Mouse (Mus musculus) heart, embryonic 12.5 days (tissue): ENCODE measurements around the gene Gpr162. TPM values are rescaled to one million over a fixed set of nuclear protein-coding genes. Genes with fewer than 3 reads are reported as not detected.

Source experiments
- ATAC-seq: fragments of 200-750 bp; cut with Nextera tagmentation; 2 replicates; pipeline ENCODE4 v1.8.0; 2017; ENCODE audit warnings: moderate TSS enrichment, moderate library complexity; ENCODE audit not compliant: insufficient number of reproducible peaks, low FRiP score
- H3K27ac ChIP-seq: fragments of 300-500 bp; sonication (generic); 2 replicates; pipeline ENCODE4 v1.5.1; 2016; ENCODE audit warnings: mild to moderate bottlenecking, moderate library complexity; ENCODE audit not compliant: poor library complexity, severe bottlenecking
- H3K27me3 ChIP-seq: fragments of 300-500 bp; sonication (generic); replicated peaks from 2 replicates; pipeline ENCODE4 v1.6.1; 2016; ENCODE audit warnings: mild to moderate bottlenecking, moderate library complexity
- H3K36me3 ChIP-seq: fragments of 300-500 bp; sonication (generic); 2 replicates; pipeline ENCODE4 v1.6.1; 2016; ENCODE audit warnings: mild to moderate bottlenecking, moderate library complexity
- H3K4me1 ChIP-seq: fragments of 300-500 bp; sonication (generic); replicated peaks from 2 replicates; pipeline ENCODE4 v1.6.1; 2016; ENCODE audit warnings: mild to moderate bottlenecking
- H3K4me2 ChIP-seq: fragments of 300-500 bp; sonication (generic); 2 replicates; pipeline ENCODE4 v1.6.1; 2016; ENCODE audit warnings: mild to moderate bottlenecking, moderate library complexity
- H3K4me3 ChIP-seq: fragments of 300-500 bp; sonication (generic); 2 replicates; pipeline ENCODE4 v1.5.1; 2016; ENCODE audit warnings: mild to moderate bottlenecking
- H3K9ac ChIP-seq: fragments of 300-500 bp; sonication (generic); 2 replicates; pipeline ENCODE4 v1.6.1; 2016; ENCODE audit warnings: mild to moderate bottlenecking, moderate library complexity
- H3K9me3 ChIP-seq: fragments of 300-500 bp; sonication (generic); replicated peaks from 2 replicates; pipeline ENCODE4 v1.6.1; 2016; ENCODE audit warnings: mild to moderate bottlenecking, moderate library complexity
- WGBS: fragments of 180-500 bp; shearing (Covaris S2); methylation state at CpG from one replicate; pipeline ENCODE4 v1.1.7; 2016; 5-methylcytosine and 5-hydroxymethylcytosine counted together
- polyA plus RNA-seq: library from polyadenylated mRNA; unstranded; fragments of >200 nt; fragmentation: Nextera tagmentation; extraction: Ambion mirVana; gene quantifications from 2 replicates; pipeline ENCODE4 v1.2.1, GENCODE M21; 2016

Gene Gpr162
- polyA plus RNA-seq, 1 experiment from 2014 or later = 2.2 TPM

DNA sequence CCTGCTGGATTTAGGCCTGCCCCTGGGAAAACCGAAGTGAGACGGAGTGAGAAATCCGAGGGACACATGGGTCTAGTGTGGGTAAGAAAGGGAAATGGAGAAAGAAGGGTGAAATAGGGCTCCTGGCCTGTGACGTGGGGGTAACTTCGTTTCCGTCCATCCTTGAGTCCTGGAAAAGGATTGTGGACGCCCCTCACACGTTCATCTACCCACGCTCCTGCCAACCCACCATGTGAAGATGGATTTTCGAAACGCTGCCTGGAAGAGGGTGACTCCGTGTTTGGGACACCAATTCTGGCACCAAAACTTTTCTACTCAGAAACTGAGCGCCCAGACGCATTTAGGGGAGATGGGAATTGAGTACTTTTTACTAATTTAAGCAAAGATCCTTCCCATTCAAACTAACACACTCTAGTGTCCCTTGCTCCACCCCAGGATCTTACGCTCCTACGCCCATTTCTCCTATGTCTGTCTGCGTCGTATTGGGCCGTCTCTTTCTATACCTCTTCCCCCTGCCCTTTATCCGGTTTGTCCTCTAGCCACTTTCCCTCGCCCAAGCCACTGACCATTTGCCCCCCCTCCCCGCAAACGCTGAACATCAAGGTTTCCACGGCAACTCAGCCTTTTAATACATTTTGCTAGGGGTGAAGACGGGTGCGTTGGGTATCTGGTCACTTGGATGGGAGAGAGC lies 5.8 kb downstream of the Gpr162 start:
- H3K27me3 ChIP-seq = peaks cover 36% of the 10 kb centered on the region

DNA sequence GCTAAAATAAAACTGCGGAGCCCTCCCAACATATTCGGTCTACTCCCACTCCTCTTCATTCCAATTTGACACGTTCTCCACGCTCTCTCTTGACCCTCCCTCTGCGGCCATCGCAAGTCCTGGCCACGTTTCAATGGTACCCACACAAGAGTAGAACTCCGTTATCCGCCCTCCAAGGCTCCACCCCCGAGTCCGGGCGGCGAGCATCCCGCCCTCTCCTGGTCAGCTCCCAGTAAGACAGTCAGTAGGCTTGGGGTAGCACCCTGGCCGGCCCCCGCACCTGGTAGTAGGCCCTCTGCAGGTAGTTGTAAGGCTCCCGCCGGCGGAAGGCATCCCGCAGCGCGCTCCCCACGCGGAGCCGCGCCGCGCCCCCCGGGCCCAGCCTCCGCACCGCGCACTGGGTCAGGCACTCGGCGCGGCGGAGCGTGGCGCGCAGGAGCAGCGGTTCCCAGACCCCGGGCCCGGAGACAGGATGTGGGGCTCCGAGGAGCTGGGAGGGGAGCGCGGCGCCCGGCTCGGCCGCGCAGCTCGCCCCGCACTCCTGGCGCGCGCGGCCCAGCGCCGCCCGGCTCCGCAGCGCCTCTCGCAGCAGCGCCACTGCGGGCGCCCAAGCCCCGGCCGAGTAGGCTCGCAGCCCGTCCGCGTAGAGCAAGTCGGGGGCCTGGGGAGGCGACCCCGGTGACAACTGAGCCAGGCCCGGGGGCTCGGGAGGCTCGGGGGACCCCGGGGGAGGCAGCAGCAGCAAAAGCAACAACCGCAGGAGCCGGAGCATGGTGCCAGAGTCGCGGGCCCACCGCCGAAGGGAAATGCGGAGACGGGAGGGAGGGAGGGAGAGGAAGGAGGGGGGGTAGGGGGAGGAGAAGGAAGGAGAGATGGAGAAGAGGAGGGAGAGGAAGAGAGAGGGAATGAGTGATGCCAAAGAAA lies 6.6 kb downstream of the Gpr162 start, which contains the start of gene P3h3:
P3h3 (minus strand) TSS at position 837 of the 924 bp plus-strand sequence.
- Histone ChIP-seq H3K4me3 (peak within 1 kb of the TSS; percentile 89), H3K4me2 (peak within 1 kb of the TSS; percentile 96), H3K4me1 (peaks cover 41% of the 10 kb centered on the region), H3K9me3 (no peaks in the 10 kb centered on the region), H3K27me3 (peaks cover 34% of the 10 kb centered on the region), H3K27ac (peak within 1 kb of the TSS; percentile 73), H3K9ac (peak within 1 kb of the TSS; percentile 81), H3K36me3 (peaks cover 19% of the 10 kb centered on the region; the same call in 1 of the 2 replicates)
- ATAC-seq = peak; percentile 76
- 2% methylated on average over 84 of the region's 86 CpGs for WGBS

More for the DNA sequence above, 5.8 kb downstream of the Gpr162 start:
- Histone ChIP-seq H3K9ac (peak overlapping the region; percentile 81), H3K36me3 (peaks cover 12% of the 10 kb centered on the region; the same call in 1 of the 2 replicates), H3K4me2 (peak overlapping the region; percentile 96), H3K27ac (no peak overlapping the region), H3K9me3 (no peaks in the 10 kb centered on the region), H3K4me3 (peak overlapping the region; percentile 89), H3K4me1 (peaks cover 49% of the 10 kb centered on the region)
- no peak for ATAC-seq
- WGBS = 26% methylated on average over 26 of the region's 26 CpGs

DNA sequence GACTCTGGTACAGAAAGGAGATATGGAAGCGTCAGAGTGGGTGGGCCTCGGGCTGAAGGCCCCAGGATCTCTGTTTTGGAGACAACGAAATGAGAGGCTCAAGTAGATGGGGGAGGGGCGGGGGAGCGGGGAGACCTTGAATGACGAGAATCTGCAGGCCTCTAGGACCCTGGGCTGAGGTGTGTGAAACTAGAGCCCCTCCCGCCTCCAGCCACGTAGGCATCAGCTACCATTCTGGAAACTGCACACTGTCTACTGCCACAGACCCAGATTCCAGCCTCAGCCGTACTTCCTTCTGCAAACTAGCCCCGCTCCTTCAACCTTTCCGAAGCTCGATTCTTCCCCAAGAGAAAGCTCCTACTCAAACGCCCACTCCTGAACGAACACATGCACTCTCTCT lies 7.5 kb downstream of the Gpr162 start:
- H3K36me3 ChIP-seq = peaks cover 25% of the 10 kb centered on the region; the same call in 1 of the 2 replicates

DNA sequence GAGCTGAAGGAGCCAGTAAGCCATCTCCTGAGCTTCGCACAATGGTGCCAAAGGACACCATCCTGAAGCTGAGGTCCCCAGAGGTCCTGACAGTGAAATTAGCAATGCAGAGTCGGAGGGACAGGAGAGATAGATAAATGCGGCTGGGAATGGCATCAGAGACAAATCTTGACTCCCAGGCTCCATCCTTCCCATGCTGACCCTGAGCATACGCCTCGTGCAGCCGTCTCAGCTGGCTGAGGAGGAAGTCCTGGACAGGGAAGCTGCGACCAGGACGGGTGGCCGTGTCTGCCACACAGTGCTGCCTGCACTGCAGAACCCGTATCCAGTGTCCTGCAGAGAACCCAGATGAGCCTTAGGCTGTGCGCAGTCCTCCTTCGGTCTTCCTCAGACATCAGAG lies 9.1 kb downstream of the Gpr162 start:
- H3K9me3 ChIP-seq = no peaks in the 10 kb centered on the region
- H3K4me1 ChIP-seq = peaks cover 30% of the 10 kb centered on the region
- no peak overlapping the region for H3K9ac ChIP-seq
- ATAC-seq = no peak
- no peak overlapping the region for H3K4me3 ChIP-seq
- 58% methylated on average over 12 of the region's 12 CpGs for WGBS
- H3K36me3 ChIP-seq = peaks cover 33% of the 10 kb centered on the region; the same call in 1 of the 2 replicates
- H3K27ac ChIP-seq = no peak overlapping the region
- peaks cover 20% of the 10 kb centered on the region for H3K27me3 ChIP-seq
- no peak overlapping the region for H3K4me2 ChIP-seq

More for the DNA sequence above, 7.5 kb downstream of the Gpr162 start:
- Histone ChIP-seq H3K4me2 (peak overlapping the region; percentile 96), H3K9me3 (no peaks in the 10 kb centered on the region), H3K27me3 (peaks cover 26% of the 10 kb centered on the region), H3K4me1 (peaks cover 35% of the 10 kb centered on the region), H3K4me3 (peak overlapping the region; percentile 89), H3K9ac (peak overlapping the region; percentile 81), H3K27ac (peak overlapping the region; percentile 73)
- 3% methylated on average over 14 of the region's 14 CpGs for WGBS
- peak; percentile 53; the same call in 1 of the 2 replicates for ATAC-seq

DNA sequence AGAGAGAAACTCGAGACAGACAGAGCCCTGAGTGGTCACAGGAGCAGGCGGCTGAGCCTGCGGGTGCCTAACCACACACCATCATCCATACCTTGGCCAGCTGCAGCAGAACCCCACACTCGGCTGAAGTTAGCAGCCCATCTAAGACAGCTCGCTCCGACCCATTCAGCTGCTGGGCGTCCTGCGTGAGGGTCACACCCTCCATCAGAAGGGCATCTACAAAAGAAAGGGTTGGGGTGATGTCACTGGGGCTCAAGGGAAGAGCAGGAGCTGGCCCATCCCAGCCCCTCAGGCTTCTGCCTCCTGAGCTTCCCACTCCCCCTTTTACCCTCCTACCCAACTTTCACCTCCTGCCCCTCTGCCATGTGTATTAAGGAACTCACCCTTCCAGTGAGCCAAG lies 13.2 kb downstream of the Gpr162 start:
- Histone ChIP-seq H3K27me3 (no peaks in the 10 kb centered on the region), H3K4me3 (no peak overlapping the region), H3K27ac (no peak overlapping the region), H3K9ac (no peak overlapping the region), H3K4me1 (peaks cover 11% of the 10 kb centered on the region; the same call in 1 of the 2 replicates), H3K9me3 (no peaks in the 10 kb centered on the region), H3K4me2 (no peak overlapping the region), H3K36me3 (peaks cover 39% of the 10 kb centered on the region)
- WGBS = 49% methylated on average over 8 of the region's 8 CpGs
- no peak for ATAC-seq

DNA sequence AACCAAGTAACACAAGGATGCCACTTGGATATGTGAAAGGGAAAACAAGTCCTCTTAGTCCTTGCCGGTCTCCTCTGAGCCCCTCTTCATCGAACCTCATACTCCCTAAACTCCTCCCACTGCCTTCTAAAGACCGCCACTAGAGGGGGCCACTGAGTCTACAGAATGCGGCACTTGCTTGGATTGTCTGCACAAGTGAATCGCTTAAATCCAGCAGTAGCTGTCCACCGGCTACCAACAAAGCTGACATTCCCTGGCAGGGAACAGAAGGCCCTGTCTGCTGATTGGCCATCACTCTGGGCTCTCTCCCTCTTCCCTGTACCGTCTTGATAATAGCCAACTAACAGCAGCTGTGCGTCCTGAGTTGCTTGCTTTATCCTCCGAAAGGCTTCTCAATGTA lies 16.5 kb downstream of the Gpr162 start:
- Histone ChIP-seq H3K9me3 (no peaks in the 10 kb centered on the region), H3K27ac (no peak overlapping the region), H3K4me1 (0 out of 2 replicates have a peak, but pooled peaks cover 3% of the 10 kb centered on the region), H3K9ac (no peak overlapping the region), H3K4me2 (no peak overlapping the region), H3K4me3 (no peak overlapping the region), H3K36me3 (peaks cover 31% of the 10 kb centered on the region), H3K27me3 (no peaks in the 10 kb centered on the region)
- ATAC-seq = peak; percentile 29; the same call in 1 of the 2 replicates
- 11% methylated on average over 9 of the region's 9 CpGs for whole genome bisulfite sequencing

DNA sequence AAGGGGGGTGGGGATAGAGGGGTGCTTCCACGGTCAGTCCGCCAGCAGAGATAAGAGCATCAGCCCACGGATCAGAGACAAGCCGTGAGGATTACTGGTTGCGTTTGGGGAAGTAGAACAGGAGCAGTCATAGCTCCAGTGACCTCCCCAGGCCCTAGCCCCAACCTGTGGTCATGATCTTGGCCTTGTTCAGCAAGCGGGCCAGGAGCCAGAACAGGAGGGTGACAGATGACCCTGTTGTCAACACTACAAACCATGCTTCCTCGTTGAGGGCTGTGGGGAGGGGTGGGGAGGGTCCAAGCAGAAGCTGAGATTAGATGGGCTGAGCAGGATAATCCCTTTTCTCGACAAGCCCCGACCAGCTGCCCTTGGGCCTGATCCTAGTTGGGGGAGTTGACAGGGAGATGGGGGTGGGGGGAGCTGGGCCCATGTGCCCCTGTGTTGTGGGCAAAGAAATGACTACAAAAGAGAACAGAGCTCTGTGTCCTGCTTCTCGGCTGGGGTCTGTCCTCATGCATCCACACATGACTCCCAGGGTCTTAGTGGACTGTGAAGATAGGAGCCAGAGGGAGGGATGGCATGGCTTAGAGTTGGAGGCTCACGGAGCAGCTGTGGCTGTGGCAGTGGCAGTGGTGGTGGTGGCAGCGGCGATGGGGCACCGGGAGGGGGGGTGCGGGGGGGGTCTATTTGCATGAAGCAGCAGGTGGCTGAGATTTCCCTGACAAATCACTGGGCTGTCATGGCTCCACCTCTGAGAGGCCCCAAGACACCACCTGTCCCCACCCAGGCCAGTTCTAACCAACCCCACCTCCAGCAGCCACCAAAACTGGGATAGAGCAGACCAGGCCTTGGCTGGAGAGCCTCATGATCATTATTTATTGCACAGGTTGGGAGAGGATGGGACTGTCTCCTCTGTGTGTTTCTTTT lies 23.3 kb downstream of the Gpr162 start, which contains the start of gene Gnb3:
Gnb3 (minus strand) TSS at position 35 of the 927 bp plus-strand sequence.
- ATAC-seq = peak; percentile 30; the same call in 1 of the 2 replicates
- H3K9ac ChIP-seq = peak within 1 kb of the TSS; percentile 46
- 0 out of 2 replicates have a peak within 1 kb of the TSS, but pooled peaks have one; percentile 0 for H3K4me3 ChIP-seq
- peak within 1 kb of the TSS; percentile 58; the same call in 1 of the 2 replicates for H3K27ac ChIP-seq
- H3K36me3 ChIP-seq = peaks cover 17% of the 10 kb centered on the region
- no peaks in the 10 kb centered on the region for H3K27me3 ChIP-seq
- WGBS = 23% methylated on average over 15 of the region's 15 CpGs
- H3K9me3 ChIP-seq = no peaks in the 10 kb centered on the region
- peak within 1 kb of the TSS; percentile 56 for H3K4me2 ChIP-seq
- peaks cover 34% of the 10 kb centered on the region for H3K4me1 ChIP-seq

DNA sequence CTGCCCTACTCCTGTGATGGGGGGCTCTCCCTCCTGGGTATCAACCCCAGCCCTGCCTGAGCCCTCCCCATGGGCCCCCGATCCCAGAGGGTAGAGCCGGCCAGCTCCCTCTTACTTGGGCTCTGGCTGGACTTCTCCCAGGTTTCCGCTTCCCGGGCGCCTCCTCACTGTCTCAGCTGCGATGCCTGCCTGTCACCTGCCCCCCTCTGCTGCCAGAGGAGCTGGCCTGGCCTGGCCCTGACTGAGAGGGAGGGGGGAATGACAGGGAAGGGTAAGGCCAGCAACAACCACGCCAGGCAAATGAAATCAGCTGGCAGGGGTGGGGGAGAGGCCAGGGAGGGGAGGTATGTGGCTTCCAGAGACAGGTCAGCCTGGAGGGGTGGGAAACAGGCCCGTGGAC lies 24.0 kb downstream of the Gpr162 start:
- ATAC-seq = peak; percentile 27
- peaks cover 37% of the 10 kb centered on the region for H3K4me1 ChIP-seq
- peak overlapping the region; percentile 46 for H3K9ac ChIP-seq
- H3K27me3 ChIP-seq = no peaks in the 10 kb centered on the region
- no peaks in the 10 kb centered on the region for H3K9me3 ChIP-seq
- peak overlapping the region; percentile 58; the same call in 1 of the 2 replicates for H3K27ac ChIP-seq
- peaks cover 19% of the 10 kb centered on the region for H3K36me3 ChIP-seq
- 0 out of 2 replicates have a peak overlapping the region, but pooled peaks have one; percentile 0 for H3K4me3 ChIP-seq
- H3K4me2 ChIP-seq = peak overlapping the region; percentile 56
- 5% methylated on average over 8 of the region's 8 CpGs for WGBS

DNA sequence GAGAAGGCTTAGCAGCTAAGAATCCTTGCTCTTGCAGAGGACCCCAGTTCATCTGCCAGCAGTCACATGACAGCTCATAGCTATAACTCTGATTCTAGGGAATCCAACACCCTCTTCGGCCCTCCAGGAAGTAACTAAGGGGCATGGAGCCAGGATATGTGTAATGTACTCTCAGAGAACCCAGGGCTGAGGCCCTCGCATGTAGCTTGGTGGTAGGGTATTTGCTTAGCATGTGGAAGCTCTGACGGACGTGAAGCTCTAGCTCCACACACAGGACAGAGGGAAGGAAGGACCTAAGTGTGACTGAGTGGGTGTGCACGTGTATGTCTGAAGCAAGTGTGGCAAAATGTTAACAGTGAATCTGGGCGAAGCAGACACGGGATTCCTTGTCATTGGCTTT lies 27.4 kb downstream of the Gpr162 start:
- Histone ChIP-seq H3K36me3 (peaks cover 33% of the 10 kb centered on the region), H3K4me1 (peaks cover 37% of the 10 kb centered on the region), H3K4me2 (no peak overlapping the region), H3K4me3 (no peak overlapping the region), H3K27me3 (no peaks in the 10 kb centered on the region), H3K9me3 (no peaks in the 10 kb centered on the region), H3K27ac (no peak overlapping the region), H3K9ac (no peak overlapping the region)
- no peak for ATAC-seq
- WGBS = 68% methylated on average over 7 of the region's 7 CpGs

DNA sequence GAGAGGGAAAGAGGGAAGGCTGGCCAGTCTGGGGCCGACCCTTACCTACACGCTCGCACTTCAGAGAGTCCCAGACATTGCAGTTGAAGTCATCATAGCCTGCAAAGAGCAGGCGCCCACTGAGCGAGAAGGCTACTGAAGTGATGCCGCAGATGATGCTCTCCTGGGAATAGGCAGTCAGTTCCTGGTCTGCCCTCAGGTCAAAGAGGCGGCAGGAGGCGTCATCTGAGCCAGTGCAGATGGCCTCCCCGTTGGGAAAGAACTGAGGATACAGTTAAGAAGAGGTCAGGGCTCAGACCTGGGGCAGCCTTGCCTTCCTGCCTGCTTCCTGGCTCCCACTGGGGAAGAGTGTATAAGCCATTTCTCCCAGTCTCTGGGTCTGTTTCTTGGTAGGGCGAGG lies 28.3 kb downstream of the Gpr162 start:
- no peak for ATAC-seq
- H3K4me2 ChIP-seq = no peak overlapping the region
- peak overlapping the region; percentile 21; the same call in 1 of the 2 replicates for H3K9ac ChIP-seq
- H3K27me3 ChIP-seq = no peaks in the 10 kb centered on the region
- 43% methylated on average over 10 of the region's 10 CpGs for WGBS
- no peak overlapping the region for H3K4me3 ChIP-seq
- H3K27ac ChIP-seq = no peak overlapping the region
- H3K9me3 ChIP-seq = no peaks in the 10 kb centered on the region
- H3K36me3 ChIP-seq = peaks cover 33% of the 10 kb centered on the region
- H3K4me1 ChIP-seq = peaks cover 37% of the 10 kb centered on the region
